Mouse (Mus musculus) B cell, adult 2 months (primary cell): ENCODE results near the gene Dao.
A peak's percentile ranks its signal among the peaks of the same experiment; 100 is the strongest.

ENCODE experiments used
- DNase-seq, 2 experiments: peaks; one replicate each; pipeline ENCODE4 v3.0.0; 2022

Gene Dao

GRCm38 (mm10) chr5:114030652-114031051 lies 27.1 kb downstream of the Dao start:
- no peak for DNase-seq

- no peak for DNase-seq
These were observed 28.8 kb downstream of the Dao start for GRCm38 (mm10) chr5:114032161-114032763.

- DNase-seq = no peak
These were observed 30.9 kb downstream of the Dao start for GRCm38 (mm10) chr5:114034393-114034792.

GRCm38 (mm10) chr5:114035111-114035510 lies 31.6 kb downstream of the Dao start:
- no peak for DNase-seq

GRCm38 (mm10) chr5:114040508-114040907 lies 37.0 kb downstream of the Dao start:
- no peak for DNase-seq

- DNase-seq = no peak
These were observed 37.4 kb downstream of the Dao start for GRCm38 (mm10) chr5:114040911-114041310.

- peak; percentile 38 to 45 for DNase-seq
These were observed 37.9 kb downstream of the Dao start for GRCm38 (mm10) chr5:114041327-114041930.

- no peak for DNase-seq
These were observed 40.3 kb downstream of the Dao start for GRCm38 (mm10) chr5:114043800-114044199.

- peak in 1 of 2 experiments; percentile 22 for DNase-seq
These were observed 41.6 kb downstream of the Dao start for GRCm38 (mm10) chr5:114045134-114045533.

- no peak for DNase-seq
These were observed 42.6 kb downstream of the Dao start for GRCm38 (mm10) chr5:114046151-114046550.

GRCm38 (mm10) chr5:114046604-114047003 lies 43.1 kb downstream of the Dao start:
- DNase-seq = no peak

- no peak for DNase-seq
These were observed 43.7 kb downstream of the Dao start for GRCm38 (mm10) chr5:114047182-114047581.

GRCm38 (mm10) chr5:114048731-114049308 lies 45.3 kb downstream of the Dao start:
- DNase-seq = no peak

GRCm38 (mm10) chr5:114052246-114052761 lies 48.8 kb downstream of the Dao start:
- DNase-seq = peak; percentile 64 to 66

GRCm38 (mm10) chr5:114057129-114057731 lies 53.7 kb downstream of the Dao start:
- DNase-seq = no peak

GRCm38 (mm10) chr5:114061675-114062074 lies 58.2 kb downstream of the Dao start:
- DNase-seq = no peak

GRCm38 (mm10) chr5:114063958-114064357 lies 60.5 kb downstream of the Dao start:
- DNase-seq = no peak

GRCm38 (mm10) chr5:114065161-114065560 lies 61.7 kb downstream of the Dao start, which contains the start of gene Usp30:
Gene Usp30 (plus strand): TSS chr5:114065461.
- no peak for DNase-seq

- DNase-seq = no peak
These were observed 63.1 kb downstream of the Dao start for GRCm38 (mm10) chr5:114066601-114067000.

- no peak for DNase-seq
These were observed 64.0 kb downstream of the Dao start for GRCm38 (mm10) chr5:114067543-114067942.

GRCm38 (mm10) chr5:114067982-114068381 lies 64.5 kb downstream of the Dao start:
- DNase-seq = no peak

GRCm38 (mm10) chr5:114070858-114071257 lies 67.4 kb downstream of the Dao start:
- no peak for DNase-seq

- DNase-seq = no peak
These were observed 68.8 kb downstream of the Dao start for GRCm38 (mm10) chr5:114072262-114072661.
